Mouse (Mus musculus): ENCODE results near the gene Ak2.

DNA sequence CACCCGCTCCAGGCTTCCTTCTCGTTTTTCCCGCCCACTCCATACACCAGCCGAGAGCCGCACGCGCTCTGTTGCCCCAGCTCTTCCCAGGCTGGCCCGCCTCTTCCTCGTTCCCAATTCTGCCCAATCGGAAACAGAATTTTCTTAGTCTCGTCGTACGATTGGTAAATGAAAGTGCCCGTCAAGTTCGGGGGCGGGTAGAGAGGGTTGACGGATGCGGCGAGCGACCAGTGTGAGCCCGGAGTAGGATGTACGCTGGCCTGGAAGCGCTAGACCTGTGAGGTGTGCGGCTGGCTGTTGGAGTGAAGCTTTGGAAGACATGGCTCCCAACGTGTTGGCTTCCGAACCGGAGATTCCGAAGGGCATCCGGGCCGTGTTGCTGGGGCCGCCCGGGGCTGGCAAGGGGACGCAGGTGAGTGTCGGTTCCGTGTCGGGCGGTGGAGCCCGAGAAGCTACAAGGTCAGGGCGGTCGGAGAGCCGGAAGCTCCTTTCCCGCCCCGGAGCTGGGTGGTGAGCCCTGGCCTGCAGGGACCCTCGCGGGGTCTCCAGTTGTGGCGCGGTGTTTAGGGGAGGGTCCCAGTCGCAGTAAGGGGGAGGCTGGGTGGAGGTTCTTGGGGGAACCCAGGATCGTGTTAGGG, 1.4 kb downstream of the Ak2 start:
- no peak for TF ChIP-seq TAL1 (IDR thresholded peaks at IDR 0.05; ENCODE audit: low read length)
- TF ChIP-seq GATA1 (IDR thresholded peaks at IDR 0.05; ENCODE audit: low read length): no peak
